Mouse (Mus musculus) lung, postnatal 0 days (tissue): Measurements from ENCODE around the gene Dysf. TPM values are rescaled to one million over a fixed set of nuclear protein-coding genes. Genes with fewer than 3 reads are reported as not detected.

Experiments
- ATAC-seq: fragments of 200-750 bp; cut with Nextera tagmentation; 2 replicates; pipeline ENCODE4 v1.8.0; 2017; ENCODE audit warnings: moderate library complexity
- DNase-seq: peaks from one replicate; pipeline ENCODE4 v3.0.0-alpha.2; 2016; ENCODE audit warnings: low spot score
- H3K27ac ChIP-seq: fragments of 300-500 bp; sonication (generic); 2 replicates; pipeline ENCODE4 v1.5.1; 2014; ENCODE audit warnings: antibody characterized with exemption, mild to moderate bottlenecking, low read length, mixed read lengths
- H3K27me3 ChIP-seq: fragments of 300-500 bp; sonication (generic); replicated peaks from 2 replicates; pipeline ENCODE4 v1.6.1; 2014; ENCODE audit warnings: low read length, mixed read lengths; ENCODE audit not compliant: insufficient read depth
- H3K36me3 ChIP-seq: fragments of 300-500 bp; sonication (generic); 2 replicates; pipeline ENCODE4 v1.6.1; 2014; ENCODE audit warnings: low read length, mixed read lengths; ENCODE audit not compliant: insufficient read depth
- H3K4me1 ChIP-seq: fragments of 300-500 bp; sonication (generic); 2 replicates; pipeline ENCODE4 v1.6.1; 2014; ENCODE audit warnings: antibody characterized with exemption, low read depth, low read length, mixed read lengths; ENCODE audit not compliant: insufficient read depth
- H3K4me2 ChIP-seq: fragments of 300-500 bp; sonication (generic); replicated peaks from 2 replicates; pipeline ENCODE4 v1.6.1; 2014; ENCODE audit warnings: low read depth, mild to moderate bottlenecking, low read length, moderate library complexity, mixed read lengths
- H3K4me3 ChIP-seq: fragments of 300-500 bp; sonication (generic); 2 replicates; pipeline ENCODE4 v1.5.1; 2014; ENCODE audit warnings: low read depth, low read length
- H3K9ac ChIP-seq: fragments of 300-500 bp; sonication (generic); replicated peaks from 2 replicates; pipeline ENCODE4 v1.6.1; 2014; ENCODE audit warnings: low read depth, mild to moderate bottlenecking
- H3K9me3 ChIP-seq: fragments of 300-500 bp; sonication (generic); 2 replicates; pipeline ENCODE4 v1.6.1; 2016; ENCODE audit warnings: low read length, mixed read lengths
- CTCF ChIP-seq: IDR thresholded peaks from 2 replicates; pipeline ENCODE4 v1.5.1; 2016; ENCODE audit warnings: antibody characterized with exemption, mild to moderate bottlenecking
- EP300 ChIP-seq: IDR thresholded peaks from 2 replicates; pipeline ENCODE4 v1.6.1; 2016; ENCODE audit warnings: antibody characterized with exemption, mild to moderate bottlenecking, control low read depth
- WGBS: fragments of 180-500 bp; shearing (Covaris S2); extraction: QIAGEN DNeasy Blood & Tissue Kit; methylation state at CpG from one replicate; pipeline ENCODE4 v1.1.7; 2014; 5-methylcytosine and 5-hydroxymethylcytosine counted together
- polyA plus RNA-seq: library from polyadenylated mRNA; unstranded; fragments of >200 nt; fragmentation: Nextera tagmentation; extraction: Ambion mirVana; gene quantifications from 2 replicates; pipeline ENCODE4 v1.2.1, GENCODE M21; 2015

The Dysf gene
- polyA plus RNA-seq, 1 experiment from 2014 or later = 6.6 TPM

DNA sequence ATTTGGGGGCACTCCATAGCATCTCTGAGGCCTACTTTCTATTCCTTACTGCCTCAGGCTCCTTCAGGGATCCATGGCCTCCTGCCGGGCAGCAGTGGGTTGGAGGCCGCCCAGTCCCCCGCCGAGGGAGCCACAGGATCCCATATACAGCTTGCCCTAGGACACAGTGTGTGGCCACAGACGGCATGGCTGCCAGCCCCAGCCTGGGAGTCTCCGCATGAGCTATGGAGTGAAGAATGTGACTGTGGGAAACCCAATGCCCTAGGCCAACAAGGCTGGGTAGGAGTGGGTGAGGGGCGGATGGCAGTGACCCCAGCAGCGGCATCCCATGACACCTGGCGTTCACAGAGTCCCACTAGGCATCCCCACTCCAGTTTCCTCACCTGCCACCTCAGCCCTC lies 116.2 kb downstream of the Dysf start:
- H3K4me2 ChIP-seq = no peak overlapping the region
- H3K36me3 ChIP-seq = no peaks in the 10 kb centered on the region
- no peak overlapping the region for H3K9ac ChIP-seq
- H3K27ac ChIP-seq = no peak overlapping the region
- no peak overlapping the region for H3K4me3 ChIP-seq
- no peak for ATAC-seq
- no peaks in the 10 kb centered on the region for H3K4me1 ChIP-seq
- no peak for DNase-seq
- no peaks in the 10 kb centered on the region for H3K27me3 ChIP-seq
- WGBS = 82% methylated on average over 9 of the region's 9 CpGs
- TF ChIP-seq CTCF (no peak), EP300 (no peak)
- H3K9me3 ChIP-seq = no peaks in the 10 kb centered on the region

DNA sequence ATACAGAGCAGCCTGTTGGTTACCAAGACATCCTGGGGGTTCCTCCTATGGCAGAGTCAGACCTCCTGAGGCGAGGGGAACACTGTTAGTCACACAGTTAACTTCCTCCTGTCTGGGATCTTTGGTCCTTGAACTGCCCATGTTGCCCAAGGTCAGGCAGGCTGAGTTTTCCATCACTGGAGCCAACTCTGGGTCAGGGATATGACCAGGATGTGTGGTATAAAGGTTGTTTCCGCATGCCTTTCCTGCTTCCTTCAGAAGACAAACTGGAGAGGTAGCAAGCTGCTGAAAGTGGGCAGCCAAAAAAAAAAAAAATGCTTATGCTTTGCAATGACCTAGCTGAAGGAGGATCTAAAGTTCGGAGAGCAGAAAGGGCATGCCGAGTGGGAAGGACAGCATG lies 116.7 kb downstream of the Dysf start:
- Histone ChIP-seq H3K9ac (no peak overlapping the region), H3K4me1 (no peaks in the 10 kb centered on the region), H3K4me3 (no peak overlapping the region), H3K36me3 (no peaks in the 10 kb centered on the region), H3K27ac (no peak overlapping the region), H3K9me3 (no peaks in the 10 kb centered on the region), H3K4me2 (no peak overlapping the region), H3K27me3 (no peaks in the 10 kb centered on the region)
- 68% methylated on average over 4 of the region's 4 CpGs for WGBS
- ATAC-seq (no peak), DNase-seq (no peak)
- no peak for TF ChIP-seq EP300
- no peak for TF ChIP-seq CTCF

DNA sequence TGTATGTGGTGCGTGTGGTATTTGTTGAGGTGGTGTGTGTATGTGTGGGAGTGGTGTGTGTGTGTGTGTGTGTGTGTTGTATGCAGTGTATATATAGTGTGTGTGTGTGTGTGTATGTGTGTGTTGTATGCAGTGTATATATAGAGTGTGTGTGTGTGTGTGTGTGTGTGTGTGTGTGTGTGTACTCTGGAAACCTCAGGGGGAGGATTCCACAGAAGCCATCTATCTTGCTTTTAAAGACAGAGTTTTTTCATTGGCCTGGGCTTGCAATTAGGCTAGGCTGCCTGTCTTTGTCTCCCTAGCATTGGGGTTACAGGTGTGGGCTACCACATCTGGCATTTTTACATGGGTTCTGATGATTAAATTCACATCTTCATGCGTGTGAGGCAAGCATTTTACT lies 119.8 kb downstream of the Dysf start:
- WGBS = 74% methylated on average over 2 of the region's 2 CpGs
- no peaks in the 10 kb centered on the region for H3K4me1 ChIP-seq
- DNase-seq (no peak), ATAC-seq (no peak)
- no peak overlapping the region for H3K4me3 ChIP-seq
- TF ChIP-seq CTCF (no peak), EP300 (no peak)
- no peaks in the 10 kb centered on the region for H3K27me3 ChIP-seq
- H3K36me3 ChIP-seq = no peaks in the 10 kb centered on the region
- H3K9ac ChIP-seq = no peak overlapping the region
- H3K27ac ChIP-seq = no peak overlapping the region
- no peak overlapping the region for H3K4me2 ChIP-seq
- no peaks in the 10 kb centered on the region for H3K9me3 ChIP-seq

DNA sequence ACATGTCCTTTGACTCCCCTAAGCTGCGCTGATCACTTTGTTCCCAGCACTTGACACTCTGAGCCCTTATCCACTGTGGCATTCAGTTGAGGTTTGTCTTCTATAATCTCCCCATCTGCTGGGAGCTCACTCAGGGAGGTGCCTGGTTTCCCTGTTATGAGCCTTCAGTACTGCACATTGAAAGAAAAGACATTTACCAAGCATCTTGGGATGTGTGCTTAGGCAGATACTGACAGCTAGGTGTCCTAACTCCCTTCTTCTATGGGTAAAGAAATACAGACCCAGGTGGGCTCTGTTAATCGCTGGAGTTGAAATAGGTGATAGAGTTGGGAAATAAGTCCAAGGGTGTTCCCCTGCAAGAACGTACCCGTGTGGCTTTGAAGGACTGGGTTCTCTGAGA lies 122.5 kb downstream of the Dysf start:
- no peaks in the 10 kb centered on the region for H3K9me3 ChIP-seq
- no peak overlapping the region for H3K9ac ChIP-seq
- H3K4me2 ChIP-seq = no peak overlapping the region
- H3K27me3 ChIP-seq = no peaks in the 10 kb centered on the region
- no peaks in the 10 kb centered on the region for H3K36me3 ChIP-seq
- no peaks in the 10 kb centered on the region for H3K4me1 ChIP-seq
- no peak for TF ChIP-seq EP300
- TF ChIP-seq CTCF = no peak
- no peak overlapping the region for H3K27ac ChIP-seq
- WGBS = 88% methylated on average over 4 of the region's 4 CpGs
- no peak overlapping the region for H3K4me3 ChIP-seq
- ATAC-seq (no peak), DNase-seq (no peak)

DNA sequence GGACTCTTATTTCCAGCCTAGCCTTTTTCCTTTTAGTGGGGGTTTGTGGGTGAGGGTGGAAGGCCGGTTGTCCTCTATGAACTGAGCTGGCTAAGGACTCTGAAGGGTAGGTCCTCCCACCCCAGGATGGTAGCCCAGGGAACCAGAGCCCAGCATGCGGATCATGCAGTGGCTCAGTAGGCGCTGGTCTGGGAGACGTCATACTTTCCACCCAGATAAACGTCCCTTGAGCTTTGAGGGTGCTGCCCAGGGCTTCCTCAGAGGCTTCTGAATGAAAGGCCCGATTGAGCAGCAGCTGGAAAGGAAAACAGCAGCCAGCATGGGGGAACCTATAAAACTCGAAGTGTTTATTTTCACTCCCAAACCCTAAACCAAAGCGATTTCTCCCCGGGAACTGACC lies 123.1 kb downstream of the Dysf start:
- Histone ChIP-seq H3K4me3 (no peak overlapping the region), H3K9me3 (no peaks in the 10 kb centered on the region), H3K27ac (no peak overlapping the region), H3K9ac (no peak overlapping the region), H3K27me3 (no peaks in the 10 kb centered on the region), H3K4me2 (no peak overlapping the region), H3K4me1 (no peaks in the 10 kb centered on the region), H3K36me3 (no peaks in the 10 kb centered on the region)
- no peak for DNase-seq
- TF ChIP-seq EP300 (no peak), CTCF (no peak)
- 51% methylated on average over 9 of the region's 9 CpGs for WGBS
- ATAC-seq = no peak

DNA sequence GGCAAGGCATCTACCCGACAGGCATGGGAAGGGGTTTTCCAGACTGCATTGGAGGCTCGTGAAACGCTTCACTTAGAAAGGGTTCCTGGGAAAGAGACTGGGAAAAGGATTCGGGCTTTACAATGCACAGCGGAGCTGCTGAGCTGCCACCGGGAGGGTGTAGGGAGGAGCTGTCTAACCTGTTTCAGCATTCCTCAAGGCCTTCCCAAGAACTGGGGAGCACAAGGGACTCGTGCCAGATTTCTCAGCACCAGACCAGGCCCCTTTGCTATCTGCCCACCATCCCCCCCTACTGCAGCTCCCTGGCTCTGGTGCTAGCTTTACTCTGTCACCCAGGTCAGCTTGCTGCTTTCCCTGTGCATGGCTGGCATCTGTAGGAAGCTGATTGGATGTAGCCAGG lies 124.7 kb downstream of the Dysf start:
- Histone ChIP-seq H3K27me3 (no peaks in the 10 kb centered on the region), H3K9me3 (no peaks in the 10 kb centered on the region), H3K4me3 (no peak overlapping the region), H3K9ac (no peak overlapping the region), H3K4me1 (no peaks in the 10 kb centered on the region), H3K4me2 (no peak overlapping the region), H3K27ac (no peak overlapping the region), H3K36me3 (no peaks in the 10 kb centered on the region)
- 57% methylated on average over 7 of the region's 7 CpGs for WGBS
- ATAC-seq (no peak), DNase-seq (peak; percentile 19)
- no peak for TF ChIP-seq CTCF

DNA sequence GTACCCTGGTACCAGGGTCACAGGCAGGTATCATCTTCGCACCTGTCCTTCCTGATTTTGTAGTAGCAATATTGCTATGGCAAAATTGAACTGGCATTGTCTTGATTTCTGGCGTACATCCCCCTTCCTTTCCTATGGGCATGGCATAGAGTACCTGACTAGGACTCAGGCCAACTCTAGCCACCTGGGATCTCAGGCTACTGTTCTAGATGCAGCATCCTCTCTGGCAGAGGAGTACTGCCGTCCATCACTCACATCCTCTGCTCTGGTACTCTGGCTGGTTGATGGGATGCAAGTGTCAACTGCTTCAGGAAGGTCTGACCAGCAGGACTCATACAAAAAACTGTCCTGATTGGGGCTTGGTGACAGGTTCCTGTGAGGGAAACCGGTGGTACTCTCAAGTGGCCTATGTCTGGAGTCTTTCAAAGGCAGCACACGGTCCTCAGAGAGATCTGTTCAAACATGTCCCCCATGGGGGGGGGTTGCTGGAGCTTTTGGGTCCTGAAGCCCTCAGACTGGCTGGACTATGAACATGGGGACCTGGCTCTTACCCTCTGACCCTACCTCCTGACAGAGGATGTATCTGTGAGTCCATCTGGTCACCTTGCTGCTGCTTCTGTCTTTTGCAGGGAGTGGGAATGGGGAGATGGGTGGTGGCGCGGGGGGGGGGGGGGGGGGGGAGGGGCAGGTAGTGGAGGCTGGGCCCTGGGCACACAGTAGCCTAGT lies 125.8 kb downstream of the Dysf start:
- WGBS = 69% methylated on average over 5 of the region's 7 CpGs
- Histone ChIP-seq H3K9ac (no peak overlapping the region), H3K4me2 (no peak overlapping the region), H3K27ac (no peak overlapping the region), H3K36me3 (no peaks in the 10 kb centered on the region), H3K4me1 (no peaks in the 10 kb centered on the region), H3K9me3 (no peaks in the 10 kb centered on the region), H3K27me3 (no peaks in the 10 kb centered on the region), H3K4me3 (no peak overlapping the region)
- TF ChIP-seq EP300 (no peak), CTCF (no peak)
- no peak for DNase-seq
- no peak for ATAC-seq
